Comparison of ENCODE assay signal across 8 mouse cellular contexts in genomic region chr5:137293839-137294743, GRCm38 (mm10). TPM values are rescaled to one million over a fixed set of nuclear protein-coding genes. Genes with fewer than 3 reads are reported as not detected.
DNase-seq lines count a peak whose midpoint lies in the region; ATAC-seq and TF ChIP-seq lines count a peak whose summit lies in the region.

Ufsp1 (plus strand) TSS chr5:137294629.

- peak; percentile 98 for DNase-seq in ZHBTc4 (ENCODE audit: low read depth, low spot score)
- DNase-seq in gastrocnemius, adult 2 months: peak; percentile 97
- peak; percentile 98 for DNase-seq in hindbrain, postnatal 0 days (ENCODE audit: low spot score)
- DNase-seq in left cerebral cortex, adult 2 months (ENCODE audit: extremely low spot score in 1 of 2, low spot score in 2 of 2): peak; percentile 95
- DNase-seq in right cerebral cortex, adult 2 months (ENCODE audit: low spot score in 2 of 2): peak; percentile 95 to 96
- peak; percentile 95 for DNase-seq in urinary bladder, postnatal 14 days (ENCODE audit: low spot score)

- H3K9ac ChIP-seq in hindbrain, postnatal 0 days (replicated peaks; ENCODE audit: low read length): peak within 1 kb of the TSS; percentile 76

- no peaks in the 10 kb centered on the region for H3K27me3 ChIP-seq in hindbrain, postnatal 0 days (ENCODE audit: insufficient read depth, low read length)

- H3K9me3 ChIP-seq in hindbrain, postnatal 0 days (ENCODE audit: low read length): no peaks in the 10 kb centered on the region

- H3K27ac ChIP-seq in gastrocnemius, adult 2 months: peak within 1 kb of the TSS; percentile 92
- peak within 1 kb of the TSS; percentile 88 for H3K27ac ChIP-seq in hindbrain, postnatal 0 days
- peak within 1 kb of the TSS; percentile 86 for H3K27ac ChIP-seq in left cerebral cortex, adult 2 months

- peak within 1 kb of the TSS; percentile 95 for H3K4me2 ChIP-seq in hindbrain, postnatal 0 days (ENCODE audit: low read depth, low read length)

- H3K4me1 ChIP-seq in hindbrain, postnatal 0 days (ENCODE audit: insufficient read depth, low read length): peaks cover 6% of the 10 kb centered on the region; the same call in 1 of the 2 replicates

- peak within 1 kb of the TSS; percentile 92 for H3K4me3 ChIP-seq in gastrocnemius, adult 2 months
- H3K4me3 ChIP-seq in hindbrain, postnatal 0 days (ENCODE audit: low read length): peak within 1 kb of the TSS; percentile 53
- H3K4me3 ChIP-seq in left cerebral cortex, adult 2 months: peak within 1 kb of the TSS; percentile 57

- peaks cover 38% of the 10 kb centered on the region for H3K36me3 ChIP-seq in hindbrain, postnatal 0 days (ENCODE audit: insufficient read depth, low read length)

- peak; percentile 8; the same call in 1 of the 2 replicates for TF ChIP-seq CTCF in gastrocnemius, adult 2 months (IDR thresholded peaks at IDR 0.05)
- TF ChIP-seq CTCF in hindbrain, postnatal 0 days (IDR thresholded peaks at IDR 0.05; ENCODE audit: low read depth): peak; percentile 36
- no peak; the same call in 1 of the 2 replicates for TF ChIP-seq CTCF in left cerebral cortex, adult 2 months (IDR thresholded peaks at IDR 0.05)

- WGBS in hindbrain, postnatal 0 days: under 1% methylated on average over 52 of the region's 52 CpGs

- peak; percentile 76 for ATAC-seq in common myeloid progenitor, adult 5-6 weeks (replicated peaks; ENCODE audit: low read depth, poor library complexity, severe bottlenecking)
- ATAC-seq in hindbrain, postnatal 0 days: peak; percentile 96
- ATAC-seq in megakaryocyte, adult 5-6 weeks (ENCODE audit: poor library complexity, severe bottlenecking): peak; percentile 88

- intact Hi-C loops in gastrocnemius, adult 2 months (cut with DNase I): loop anchor here (2.0 to 5.0 kb wide), 2 partner anchors 13 to 88 kb away; partner anchors contain the start of gene Srrt
- intact Hi-C loops in left cerebral cortex, adult 2 months (cut with DNase I): no loop called here

RNA-seq across cellular contexts. Expression of gene Ufsp1, which starts in this region (rescaled TPM):
- 3.2 and 4.4 TPM in 2 replicates for total RNA-seq in common myeloid progenitor, adult 5-6 weeks (2017)
- total RNA-seq in gastrocnemius, adult 2 months (2021): 10 to 100 TPM; 14.2 to 15.1 TPM
- total RNA-seq in hindbrain, postnatal 0 days (2014; rRNA removed): 35.5 TPM in 2 replicates
- polyA plus RNA-seq in hindbrain, postnatal 0 days (2015; fragmentation: Nextera tagmentation; extraction: Ambion mirVana): 32.1 and 33.3 TPM in 2 replicates
- 10 to 100 TPM; 11.6 to 14.4 TPM for total RNA-seq in left cerebral cortex, adult 2 months (2021)
- 0.18 and 1.4 TPM in 2 replicates for total RNA-seq in megakaryocyte, adult 5-6 weeks (2015)
- 0.24 and 0.59 TPM in 2 replicates for total RNA-seq in megakaryocyte, adult 5-6 weeks (2017)

Comparison
In these comparisons a context has a peak if more than half of its experiments do, and no peak if none do; other contexts are left out.
1. Peak in every context shown above with its lines: DNase-seq, ATAC-seq, H3K4me3 ChIP-seq and H3K27ac ChIP-seq.